Mouse (Mus musculus) cortical plate, adult 2 months (tissue): Measurements from ENCODE around the gene Eif3b.

Experiments used
- CTCF ChIP-seq: fragments of 200-500 bp; IDR thresholded peaks from 2 replicates; pipeline ENCODE4 v1.5.1; 2011; ENCODE audit warnings: mild to moderate bottlenecking, control low read depth, low read length; ENCODE audit not compliant: insufficient read depth; ENCODE audit errors: extremely low read depth
- POLR2A ChIP-seq: fragments of 200-500 bp; IDR thresholded peaks from 2 replicates; pipeline ENCODE4 v1.6.1; 2011; ENCODE audit warnings: mild to moderate bottlenecking, low read length, control low read depth; ENCODE audit not compliant: insufficient read depth; ENCODE audit errors: extremely low read depth

DNA sequence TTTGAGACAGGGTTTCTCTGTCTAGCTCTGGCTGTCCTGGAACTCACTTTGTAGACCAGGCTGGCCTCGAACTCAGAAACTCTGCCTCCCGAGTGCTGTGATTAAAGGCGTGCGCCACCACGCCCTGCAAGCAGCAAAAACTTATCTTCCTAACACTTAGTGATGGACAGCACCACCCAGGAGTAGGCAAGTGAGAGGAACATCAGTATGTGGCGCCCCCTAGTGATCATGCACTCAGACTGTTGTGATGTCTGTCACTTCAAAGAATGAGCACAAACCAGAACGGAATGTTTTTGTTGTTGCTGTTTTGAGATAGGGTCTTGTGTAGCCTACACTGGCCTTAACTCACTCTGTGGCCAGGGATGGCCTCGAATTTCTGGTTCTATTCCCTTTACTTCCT is 7.8 kb upstream of the Eif3b start:
- TF ChIP-seq POLR2A (no peak), CTCF (peak; percentile 68)
